Mouse (Mus musculus) liver, embryonic 14.5 days (tissue): ENCODE results near the gene Spata25. TPM values are rescaled to one million over a fixed set of nuclear protein-coding genes. Genes with fewer than 3 reads are reported as not detected.

Source experiments
- ATAC-seq: fragments of 200-750 bp; cut with Nextera tagmentation; 2 replicates; pipeline ENCODE4 v1.8.0; 2017; ENCODE audit warnings: moderate number of reproducible peaks, mild to moderate bottlenecking, moderate library complexity; ENCODE audit not compliant: insufficient read depth
- DNase-seq, 3 experiments: peaks; one replicate each; pipeline ENCODE4 v3.0.0-alpha.2; 2012 to 2013; ENCODE audit warnings: low read depth in 3 of 3, low spot score in 3 of 3
- H3K27ac ChIP-seq: fragments of 300-500 bp; sonication (generic); 2 replicates; pipeline ENCODE4 v1.5.1; 2014; ENCODE audit warnings: moderate library complexity, mild to moderate bottlenecking, control low read depth, inconsistent platforms
- H3K27me3 ChIP-seq: fragments of 300-500 bp; sonication (generic); 2 replicates; pipeline ENCODE4 v1.6.1; 2014; ENCODE audit warnings: mild to moderate bottlenecking, low read length, moderate library complexity; ENCODE audit not compliant: control insufficient read depth, insufficient read depth
- H3K36me3 ChIP-seq: fragments of 300-500 bp; sonication (generic); replicated peaks from 2 replicates; pipeline ENCODE4 v1.6.1; 2014; ENCODE audit warnings: low read depth; ENCODE audit not compliant: control insufficient read depth, insufficient read depth
- H3K4me1 ChIP-seq, 2 experiments: fragments of 200-500 bp in 1 of 2; fragments of 300-500 bp in 1 of 2; sonication (generic) in 1 of 2; replicated peaks; 2 replicates each; pipeline ENCODE4 v1.6.1; 2012 to 2014; ENCODE audit warnings: antibody characterized with exemption in 1 of 2, inconsistent platforms in 1 of 2, low read length in 1 of 2; ENCODE audit not compliant: control insufficient read depth in 2 of 2, insufficient read depth in 2 of 2
- H3K4me2 ChIP-seq: fragments of 300-500 bp; sonication (generic); 2 replicates; pipeline ENCODE4 v1.6.1; 2014; ENCODE audit warnings: low read depth, mild to moderate bottlenecking, control low read depth, moderate library complexity
- H3K4me3 ChIP-seq, 2 experiments: fragments of 200-500 bp in 1 of 2; fragments of 300-500 bp in 1 of 2; sonication (generic) in 1 of 2; 2 replicates each; pipeline ENCODE4 v1.5.1; 2012 to 2014; ENCODE audit warnings: low read depth in 2 of 2, low read length in 2 of 2, mild to moderate bottlenecking in 2 of 2, control low read depth in 1 of 2, inconsistent platforms in 1 of 2, moderate library complexity in 1 of 2; ENCODE audit not compliant: insufficient read depth in 1 of 2
- H3K9ac ChIP-seq: fragments of 300-500 bp; sonication (generic); replicated peaks from 2 replicates; pipeline ENCODE4 v1.6.1; 2014; ENCODE audit warnings: mild to moderate bottlenecking, control low read depth, moderate library complexity
- H3K9me3 ChIP-seq: fragments of 300-500 bp; sonication (generic); 2 replicates; pipeline ENCODE4 v1.6.1; 2016; ENCODE audit warnings: low read length, mixed read lengths; ENCODE audit not compliant: control insufficient read depth
- CTCF ChIP-seq: IDR thresholded peaks from 2 replicates; pipeline ENCODE4 v1.5.1; 2016; ENCODE audit warnings: antibody characterized with exemption, low read depth, control low read depth
- EP300 ChIP-seq: IDR thresholded peaks from 2 replicates; pipeline ENCODE4 v1.6.1; 2016; ENCODE audit warnings: antibody characterized with exemption, low read depth
- WGBS: fragments of 180-500 bp; shearing (Covaris S2); extraction: QIAGEN DNeasy Blood & Tissue Kit; methylation state at CpG from one replicate; pipeline ENCODE4 v1.1.7; 2014; ENCODE audit not compliant: insufficient replicate concordance; 5-methylcytosine and 5-hydroxymethylcytosine counted together
- polyA plus RNA-seq, 2 experiments: library from polyadenylated mRNA; depleted of rRNA in 1 of 2; stranded (reverse) in 1 of 2; unstranded in 1 of 2; fragments of >200 nt; fragmentation: Nextera tagmentation in 1 of 2; extraction: Ambion mirVana in 1 of 2; gene quantifications; 2 replicates each; pipeline versions ENCODE4 v1.2.1 to v1.2.3; 2012 to 2014

Spata25 gene
- polyA plus RNA-seq, 2 experiments: not detected

GRCm38 (mm10) chr2:164823969-164824368 lies 4.4 kb downstream of the Spata25 start:
- WGBS: 71% methylated on average over 4 of the region's 4 CpGs
- ATAC-seq (no peak), DNase-seq (no peak)
- Histone ChIP-seq H3K27me3 (no peaks in the 10 kb centered on the region), H3K4me1 (peaks cover 5 to 8% of the 10 kb centered on the region in 2 experiments), H3K27ac (no peak overlapping the region), H3K9ac (peak overlapping the region; percentile 27; the same call in 1 of the 2 replicates), H3K4me2 (peak overlapping the region; percentile 68), H3K4me3 (no peak overlapping the region), H3K36me3 (peaks cover 7% of the 10 kb centered on the region), H3K9me3 (no peaks in the 10 kb centered on the region)
- TF ChIP-seq CTCF: no peak
- no peak for TF ChIP-seq EP300

DNA sequence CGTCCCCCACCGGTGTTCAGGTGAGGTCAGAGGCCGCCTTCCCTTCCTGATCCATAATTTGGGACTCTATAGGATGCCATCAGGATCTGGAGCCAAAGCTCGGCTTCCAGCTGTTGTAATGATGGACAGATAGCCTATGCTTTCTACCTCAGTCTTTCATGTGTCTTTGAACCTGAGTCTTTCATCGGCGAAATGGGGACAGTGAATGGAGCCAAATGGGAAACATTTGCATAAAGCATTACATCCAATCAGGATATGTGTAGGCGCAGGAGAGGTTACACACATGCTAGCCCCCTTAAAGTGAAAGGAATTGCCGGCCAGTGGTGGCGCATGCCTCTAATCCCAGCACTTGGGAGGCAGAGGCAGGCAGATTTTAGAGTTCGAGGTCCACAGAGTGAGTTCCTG lies 5.2 kb downstream of the Spata25 start:
- peak overlapping the region; percentile 58 to 78 for H3K4me3 ChIP-seq
- peak; percentile 47 for TF ChIP-seq CTCF
- no peak for TF ChIP-seq EP300
- ATAC-seq (peak; percentile 59), DNase-seq (peak in 2 of 3 experiments; percentile 32 to 52)
- H3K4me1 ChIP-seq: peaks cover 5 to 8% of the 10 kb centered on the region in 2 experiments
- H3K9ac ChIP-seq: peak overlapping the region; percentile 61
- H3K27me3 ChIP-seq: no peaks in the 10 kb centered on the region
- under 1% methylated on average over 10 of the region's 10 CpGs for WGBS
- H3K4me2 ChIP-seq: peak overlapping the region; percentile 68
- H3K36me3 ChIP-seq: peaks cover 7% of the 10 kb centered on the region
- no peaks in the 10 kb centered on the region for H3K9me3 ChIP-seq
- peak overlapping the region; percentile 9 for H3K27ac ChIP-seq

DNA sequence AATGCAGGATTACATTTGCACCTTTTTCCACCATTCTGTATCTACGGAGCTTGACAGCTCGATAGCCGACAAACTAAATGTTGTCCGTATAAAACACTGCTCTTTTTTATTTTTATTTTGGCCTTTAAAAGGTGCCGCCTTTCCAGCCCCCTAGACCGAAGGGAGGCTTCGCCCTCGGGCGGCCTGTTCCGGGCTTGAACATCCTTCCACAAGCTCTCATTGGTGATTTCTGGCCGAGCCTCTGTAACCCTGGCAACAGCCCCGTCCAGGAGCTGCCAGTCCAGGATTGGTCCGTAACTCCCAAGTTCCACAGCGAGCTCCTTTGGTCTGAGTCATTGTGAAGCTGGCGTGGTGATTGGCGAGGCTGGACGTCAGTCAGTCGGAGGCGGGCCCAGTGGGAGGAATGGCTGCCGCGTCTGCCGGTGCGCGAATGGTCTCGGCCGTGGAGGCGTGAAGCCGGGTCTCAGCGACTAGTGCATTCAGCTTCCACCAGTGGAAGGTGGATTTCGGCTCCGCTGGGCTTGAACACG lies 5.6 kb downstream of the Spata25 start, which contains the start of gene Zswim1:
Zswim1 (plus strand) TSS at position 51 of the 530 bp plus-strand sequence.
- TF ChIP-seq EP300: no peak
- TF ChIP-seq CTCF: peak; percentile 15; the same call in 1 of the 2 replicates
- Histone ChIP-seq H3K36me3 (peaks cover 7% of the 10 kb centered on the region), H3K9ac (peak within 1 kb of the TSS; percentile 61), H3K9me3 (no peaks in the 10 kb centered on the region), H3K27me3 (no peaks in the 10 kb centered on the region), H3K27ac (peak within 1 kb of the TSS; percentile 38), H3K4me1 (peaks cover 6 to 9% of the 10 kb centered on the region in 2 experiments), H3K4me2 (peak within 1 kb of the TSS; percentile 68), H3K4me3 (peak within 1 kb of the TSS; percentile 58 to 78)
- 2% methylated on average over 32 of the region's 32 CpGs for WGBS
- ATAC-seq (peak; percentile 99), DNase-seq (peak; percentile 98)

DNA sequence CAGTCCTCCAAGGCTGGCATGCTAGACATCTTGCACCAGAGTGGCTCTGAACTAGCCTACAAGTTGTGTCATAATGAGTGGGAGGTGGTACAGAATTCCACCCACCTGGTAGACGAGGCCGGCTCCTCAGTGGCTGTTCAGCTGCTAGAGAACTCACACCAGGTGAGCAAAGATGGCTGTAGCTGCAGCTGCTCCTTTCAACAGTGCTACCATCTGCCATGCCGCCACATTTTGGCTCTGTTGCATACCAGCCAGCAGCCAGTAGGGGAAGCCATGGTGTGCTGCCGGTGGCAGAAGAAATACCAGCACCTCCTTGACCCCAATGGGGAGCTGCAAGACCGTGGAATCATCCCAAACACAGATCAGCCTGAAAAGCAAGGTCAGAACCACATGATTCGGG lies 7.3 kb downstream of the Spata25 start:
- no peak for DNase-seq
- no peak overlapping the region for H3K9ac ChIP-seq
- H3K27me3 ChIP-seq: no peaks in the 10 kb centered on the region
- H3K4me1 ChIP-seq: peaks cover 10 to 16% of the 10 kb centered on the region in 2 experiments
- H3K4me2 ChIP-seq: no peak overlapping the region
- TF ChIP-seq EP300 (no peak), CTCF (no peak)
- no peak overlapping the region for H3K4me3 ChIP-seq
- no peak overlapping the region for H3K27ac ChIP-seq
- H3K36me3 ChIP-seq: peaks cover 7% of the 10 kb centered on the region
- H3K9me3 ChIP-seq: no peaks in the 10 kb centered on the region
- WGBS: 83% methylated on average over 6 of the region's 6 CpGs
- ATAC-seq: no peak

- Histone ChIP-seq H3K27me3 (no peaks in the 10 kb centered on the region), H3K4me3 (no peak overlapping the region), H3K4me2 (no peak overlapping the region), H3K4me1 (peaks cover 16 to 20% of the 10 kb centered on the region in 2 experiments), H3K9ac (no peak overlapping the region), H3K36me3 (0 out of 2 replicates have a peak, but pooled peaks cover 2% of the 10 kb centered on the region), H3K27ac (no peak overlapping the region), H3K9me3 (no peaks in the 10 kb centered on the region)
- DNase-seq (no peak), ATAC-seq (no peak)
- 67% methylated on average over 5 of the region's 5 CpGs for WGBS
- peak; percentile 21; the same call in 1 of the 2 replicates for TF ChIP-seq CTCF
- TF ChIP-seq EP300: no peak
Observed at GRCm38 (mm10) chr2:164817703-164818102, 10.6 kb downstream of the Spata25 start.
